Mouse (Mus musculus): ENCODE data around the gene Tmem106c. TPM values are rescaled to one million over a fixed set of nuclear protein-coding genes. Genes with fewer than 3 reads are reported as not detected.

The Tmem106c gene
- polyA plus RNA-seq, 1 experiment from 2014 or later: 54.3 TPM

DNA sequence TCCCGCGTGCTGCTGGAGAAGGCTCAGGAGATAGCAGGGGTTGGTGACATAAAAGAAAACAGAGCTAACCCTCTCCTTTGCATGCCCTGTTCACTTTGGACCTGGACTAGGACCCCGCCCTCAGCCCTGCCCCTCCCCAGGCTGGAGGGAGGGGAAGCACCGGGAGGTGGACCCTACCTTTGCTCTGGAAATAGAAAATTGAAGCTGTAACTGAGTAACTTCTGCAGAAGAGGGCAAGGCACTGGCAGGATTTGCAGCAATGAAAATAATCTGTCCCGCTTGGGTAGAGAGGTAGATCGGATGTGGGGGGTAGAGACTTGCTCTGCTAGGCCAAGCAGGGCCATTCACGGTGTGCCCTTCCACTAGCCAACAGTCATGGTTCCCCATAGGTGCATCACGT, 20.6 kb upstream of the Tmem106c start:
- Histone ChIP-seq H3K36me3 (ENCODE audit: inconsistent target) (no peaks in the 10 kb centered on the region), H3K79me2 (ENCODE audit: inconsistent target) (no peaks in the 10 kb centered on the region), H3K4me3 (ENCODE audit: inconsistent target) (no peak overlapping the region), H3K27ac (no peak overlapping the region)
- WGBS (ENCODE audit: missing documents): 91% methylated on average over 8 of the region's 8 CpGs

DNA sequence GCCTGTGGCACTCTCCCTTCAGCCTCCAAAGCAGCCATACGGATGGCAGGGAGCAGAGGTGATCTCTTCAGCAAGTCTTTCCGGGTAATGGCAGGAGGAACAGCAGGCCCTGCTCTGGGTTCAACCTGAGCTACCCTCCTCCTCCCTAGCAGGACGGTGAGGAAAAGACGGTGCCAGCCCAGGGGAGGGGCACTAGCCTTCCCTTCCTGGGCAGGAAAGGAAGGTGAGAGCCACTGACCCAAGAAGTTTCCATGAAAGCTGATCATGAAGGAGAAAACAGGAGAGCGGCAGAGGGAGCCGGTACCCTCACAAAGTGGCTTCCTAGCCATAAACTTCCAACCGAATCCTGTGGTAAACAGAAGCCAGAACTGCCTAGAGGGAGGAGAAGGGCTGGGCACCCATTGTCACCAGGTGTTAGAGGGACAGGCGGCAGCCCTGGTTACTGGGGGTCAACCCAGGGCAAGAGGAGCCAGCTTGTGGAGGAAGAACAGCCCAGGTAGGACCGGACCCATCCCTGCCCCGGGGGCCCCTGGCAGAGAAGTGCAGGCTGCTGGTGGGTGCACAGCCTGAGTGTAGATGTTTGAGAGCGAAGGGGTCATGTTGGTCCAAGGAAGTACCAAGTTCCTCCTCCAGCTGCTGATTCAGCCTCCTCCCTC, 19.0 kb upstream of the Tmem106c start:
- Histone ChIP-seq H3K4me3 (ENCODE audit: inconsistent target) (no peak overlapping the region), H3K27ac (no peak overlapping the region), H3K36me3 (ENCODE audit: inconsistent target) (no peaks in the 10 kb centered on the region), H3K79me2 (ENCODE audit: inconsistent target) (no peaks in the 10 kb centered on the region)
- 80% methylated on average over 11 of the region's 11 CpGs for WGBS (ENCODE audit: missing documents)

DNA sequence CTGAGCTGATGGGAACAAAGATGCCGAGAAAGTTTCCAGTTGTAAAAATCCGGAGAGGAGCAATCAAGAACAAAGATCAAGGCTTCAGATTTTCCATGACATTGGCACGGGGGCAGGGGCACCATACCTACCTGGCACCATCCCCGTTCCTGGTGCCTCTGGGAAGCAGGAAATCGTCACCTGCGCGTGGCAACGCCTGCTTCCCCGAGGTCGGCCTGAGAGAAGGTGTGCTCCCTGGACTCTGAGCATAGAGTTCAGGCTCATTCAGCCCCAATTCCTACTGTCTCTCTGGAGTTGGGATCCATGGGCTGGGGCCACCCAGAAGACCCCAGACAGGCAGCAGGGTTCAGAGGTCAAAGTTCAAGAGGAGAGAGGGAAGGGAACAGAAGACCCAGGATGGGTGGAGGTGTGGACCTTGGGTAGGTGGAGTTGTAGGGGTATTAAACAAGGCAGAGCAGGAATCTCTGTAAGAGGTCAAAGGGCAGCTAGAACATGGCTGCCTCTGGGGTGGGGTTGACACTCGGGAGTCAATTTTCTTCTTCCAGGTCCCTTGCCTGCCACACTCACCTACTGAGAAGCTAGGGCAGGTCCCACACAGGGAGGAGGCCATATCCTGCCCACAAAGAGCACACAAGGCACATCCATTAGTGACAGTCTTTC, 18.2 kb upstream of the Tmem106c start:
- H3K79me2 ChIP-seq (ENCODE audit: inconsistent target): no peaks in the 10 kb centered on the region
- 74% methylated on average over 11 of the region's 11 CpGs for WGBS (ENCODE audit: missing documents)
- H3K4me3 ChIP-seq (ENCODE audit: inconsistent target): no peak overlapping the region
- no peak overlapping the region for H3K27ac ChIP-seq
- H3K36me3 ChIP-seq (ENCODE audit: inconsistent target): no peaks in the 10 kb centered on the region

DNA sequence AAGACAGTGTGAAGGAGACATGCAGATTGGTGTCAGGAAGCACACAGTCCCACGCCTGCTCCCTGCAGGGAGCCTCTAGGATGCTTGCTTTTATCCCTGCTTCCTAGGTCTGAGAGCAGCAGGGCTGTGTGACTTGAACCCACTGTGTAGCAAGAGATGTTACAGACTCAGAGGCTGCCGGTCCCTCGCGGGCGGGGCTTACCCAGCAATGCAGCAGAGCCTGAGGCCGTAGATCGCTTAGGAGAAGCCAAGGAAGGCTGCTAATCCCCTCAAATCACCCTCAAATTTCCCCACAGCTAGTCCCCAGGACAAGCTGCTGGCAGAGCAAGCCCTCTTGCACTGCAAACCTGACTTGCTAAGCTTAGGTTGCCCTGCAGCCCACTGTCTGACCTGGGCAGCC, 15.3 kb upstream of the Tmem106c start:
- Histone ChIP-seq H3K27ac (no peak overlapping the region), H3K4me3 (ENCODE audit: inconsistent target) (no peak overlapping the region), H3K36me3 (ENCODE audit: inconsistent target) (no peaks in the 10 kb centered on the region), H3K79me2 (ENCODE audit: inconsistent target) (no peaks in the 10 kb centered on the region)
- WGBS (ENCODE audit: missing documents): 91% methylated on average over 7 of the region's 7 CpGs

DNA sequence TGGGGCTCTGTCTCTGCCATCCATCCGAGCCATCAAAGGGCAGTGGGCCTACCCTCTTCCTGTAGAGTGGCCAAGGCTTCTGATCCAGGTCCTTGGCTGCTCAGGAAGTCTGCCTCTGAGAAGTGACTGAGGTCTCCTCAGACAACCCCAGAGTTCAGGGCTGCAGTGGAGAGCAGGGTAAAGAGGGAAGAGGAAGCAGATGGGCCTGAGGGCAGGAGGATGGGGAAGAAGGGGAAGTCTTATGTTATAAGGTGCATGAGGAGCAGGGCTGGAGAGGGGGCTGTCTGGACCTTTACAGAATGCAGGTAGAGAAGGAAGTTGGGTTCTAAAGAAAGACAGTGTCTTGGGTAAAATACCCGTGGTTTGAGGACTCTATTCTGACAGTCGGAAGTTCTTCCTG, 14.3 kb upstream of the Tmem106c start:
- WGBS (ENCODE audit: missing documents): 2% methylated on average over 3 of the region's 3 CpGs
- no peaks in the 10 kb centered on the region for H3K36me3 ChIP-seq (ENCODE audit: inconsistent target)
- no peak overlapping the region for H3K4me3 ChIP-seq (ENCODE audit: inconsistent target)
- H3K27ac ChIP-seq: no peak overlapping the region
- no peaks in the 10 kb centered on the region for H3K79me2 ChIP-seq (ENCODE audit: inconsistent target)

DNA sequence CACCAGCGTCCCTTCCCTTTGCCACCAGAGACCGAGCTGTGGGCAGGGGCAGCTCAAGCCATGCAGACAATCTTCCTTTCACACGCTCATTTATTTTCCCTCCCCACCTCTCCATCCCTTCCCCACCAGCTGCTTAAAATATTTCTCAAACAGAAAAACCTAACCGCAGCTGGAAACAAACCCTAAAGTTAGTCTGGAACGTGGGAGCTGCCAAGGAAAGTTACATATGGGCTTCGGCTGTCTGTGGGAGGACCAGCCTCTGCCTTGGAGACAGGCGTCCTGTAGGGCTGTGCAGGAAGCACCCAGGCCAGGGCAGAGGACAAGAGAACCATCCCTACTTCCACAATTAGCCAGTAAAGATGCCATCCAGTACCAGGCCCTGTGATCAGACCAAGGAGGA, 13.8 kb upstream of the Tmem106c start:
- no peak overlapping the region for H3K4me3 ChIP-seq (ENCODE audit: inconsistent target)
- no peak overlapping the region for H3K27ac ChIP-seq
- no peaks in the 10 kb centered on the region for H3K36me3 ChIP-seq (ENCODE audit: inconsistent target)
- H3K79me2 ChIP-seq (ENCODE audit: inconsistent target): no peaks in the 10 kb centered on the region
- WGBS (ENCODE audit: missing documents): 59% methylated on average over 7 of the region's 7 CpGs

GRCm38 (mm10) chr15:97952137-97952888, 11.7 kb upstream of the Tmem106c start:
- Histone ChIP-seq H3K4me3 (ENCODE audit: inconsistent target) (no peak overlapping the region), H3K27ac (no peak overlapping the region), H3K79me2 (ENCODE audit: inconsistent target) (no peaks in the 10 kb centered on the region), H3K36me3 (ENCODE audit: inconsistent target) (no peaks in the 10 kb centered on the region)
- whole genome bisulfite sequencing (ENCODE audit: missing documents): 19% methylated on average over 16 of the region's 16 CpGs

GRCm38 (mm10) chr15:97952889-97953189, 11.2 kb upstream of the Tmem106c start:
- 76% methylated on average over 4 of the region's 4 CpGs for WGBS (ENCODE audit: missing documents)
- Histone ChIP-seq H3K4me3 (ENCODE audit: inconsistent target) (no peak overlapping the region), H3K79me2 (ENCODE audit: inconsistent target) (no peaks in the 10 kb centered on the region)

DNA sequence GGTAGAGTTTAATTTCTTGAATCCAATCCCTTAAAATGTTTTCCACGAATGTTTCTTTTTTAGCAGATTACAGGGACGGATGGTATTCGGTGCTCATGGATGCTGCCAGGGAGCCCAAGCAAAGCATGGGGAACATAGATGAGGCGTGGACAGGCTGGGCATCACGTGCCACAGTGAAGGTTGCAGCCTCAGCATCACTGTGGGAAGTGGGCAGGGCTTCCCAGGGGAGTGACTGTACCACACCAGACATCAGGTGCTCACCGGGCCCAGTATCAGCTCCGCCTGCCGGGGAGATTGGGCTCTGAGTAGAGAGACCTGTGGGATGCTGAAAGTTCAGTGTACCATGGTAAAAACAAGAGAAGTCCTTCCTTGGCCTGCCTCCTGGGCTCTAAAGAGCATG, 9.3 kb upstream of the Tmem106c start:
- Histone ChIP-seq H3K36me3 (ENCODE audit: inconsistent target) (no peaks in the 10 kb centered on the region), H3K4me3 (ENCODE audit: inconsistent target) (no peak overlapping the region), H3K27ac (no peak overlapping the region), H3K79me2 (ENCODE audit: inconsistent target) (no peaks in the 10 kb centered on the region)
- WGBS (ENCODE audit: missing documents): 86% methylated on average over 8 of the region's 8 CpGs

More at GRCm38 (mm10) chr15:97952889-97953189, 11.2 kb upstream of the Tmem106c start:
- H3K27ac ChIP-seq: no peak overlapping the region
- H3K36me3 ChIP-seq (ENCODE audit: inconsistent target): no peaks in the 10 kb centered on the region

- Histone ChIP-seq H3K27ac (no peak overlapping the region), H3K4me3 (ENCODE audit: inconsistent target) (no peak overlapping the region), H3K36me3 (ENCODE audit: inconsistent target) (no peaks in the 10 kb centered on the region), H3K79me2 (ENCODE audit: inconsistent target) (no peaks in the 10 kb centered on the region)
- 79% methylated on average over 1 of the region's 1 CpGs for WGBS (ENCODE audit: missing documents)
Observed at GRCm38 (mm10) chr15:97955286-97955685, 8.7 kb upstream of the Tmem106c start.

DNA sequence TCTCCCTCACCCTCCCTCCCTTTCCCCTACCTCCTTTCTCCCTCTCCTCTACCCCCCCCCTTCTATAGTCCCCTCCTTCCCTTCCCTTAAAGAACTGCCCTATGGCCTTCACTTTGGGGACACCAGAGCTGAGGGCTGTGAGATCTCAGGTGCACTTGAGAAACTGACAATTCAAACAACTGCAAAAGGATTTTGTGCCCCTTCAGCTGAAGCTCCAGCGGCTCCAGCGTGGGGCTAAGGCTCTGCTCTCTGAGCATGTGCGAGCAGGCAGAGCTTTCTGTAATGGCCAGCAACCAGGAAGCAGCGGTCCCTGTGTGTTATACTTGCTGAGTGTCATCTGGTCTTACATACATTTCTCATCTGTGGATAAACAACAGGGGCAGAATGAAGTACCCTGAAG, 8.3 kb upstream of the Tmem106c start:
- Histone ChIP-seq H3K27ac (no peak overlapping the region), H3K36me3 (ENCODE audit: inconsistent target) (no peaks in the 10 kb centered on the region), H3K4me3 (ENCODE audit: inconsistent target) (no peak overlapping the region), H3K79me2 (ENCODE audit: inconsistent target) (no peaks in the 10 kb centered on the region)
- WGBS (ENCODE audit: missing documents): 83% methylated on average over 4 of the region's 4 CpGs

DNA sequence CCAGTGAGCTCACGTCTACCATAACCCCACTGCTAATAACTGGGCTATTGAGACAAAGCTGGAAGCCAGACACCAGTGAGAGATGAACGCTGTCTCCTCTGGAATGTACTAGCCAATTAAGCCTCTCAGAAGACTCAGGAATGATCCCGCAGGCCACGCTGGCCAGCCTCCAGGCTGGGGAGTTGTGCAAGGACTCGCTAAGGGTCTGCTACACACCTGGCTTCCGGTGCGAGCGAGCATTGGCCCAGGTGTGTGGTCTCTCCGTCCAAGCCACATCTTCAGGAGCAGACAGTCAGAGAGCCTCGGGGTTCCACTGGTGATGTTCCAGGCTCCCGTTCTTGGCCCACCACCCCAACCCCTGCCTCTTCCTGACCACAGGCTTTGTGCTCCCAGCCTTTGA, 7.6 kb upstream of the Tmem106c start:
- no peak overlapping the region for H3K27ac ChIP-seq
- H3K36me3 ChIP-seq (ENCODE audit: inconsistent target): no peaks in the 10 kb centered on the region
- no peaks in the 10 kb centered on the region for H3K79me2 ChIP-seq (ENCODE audit: inconsistent target)
- 88% methylated on average over 11 of the region's 11 CpGs for WGBS (ENCODE audit: missing documents)
- H3K4me3 ChIP-seq (ENCODE audit: inconsistent target): no peak overlapping the region

DNA sequence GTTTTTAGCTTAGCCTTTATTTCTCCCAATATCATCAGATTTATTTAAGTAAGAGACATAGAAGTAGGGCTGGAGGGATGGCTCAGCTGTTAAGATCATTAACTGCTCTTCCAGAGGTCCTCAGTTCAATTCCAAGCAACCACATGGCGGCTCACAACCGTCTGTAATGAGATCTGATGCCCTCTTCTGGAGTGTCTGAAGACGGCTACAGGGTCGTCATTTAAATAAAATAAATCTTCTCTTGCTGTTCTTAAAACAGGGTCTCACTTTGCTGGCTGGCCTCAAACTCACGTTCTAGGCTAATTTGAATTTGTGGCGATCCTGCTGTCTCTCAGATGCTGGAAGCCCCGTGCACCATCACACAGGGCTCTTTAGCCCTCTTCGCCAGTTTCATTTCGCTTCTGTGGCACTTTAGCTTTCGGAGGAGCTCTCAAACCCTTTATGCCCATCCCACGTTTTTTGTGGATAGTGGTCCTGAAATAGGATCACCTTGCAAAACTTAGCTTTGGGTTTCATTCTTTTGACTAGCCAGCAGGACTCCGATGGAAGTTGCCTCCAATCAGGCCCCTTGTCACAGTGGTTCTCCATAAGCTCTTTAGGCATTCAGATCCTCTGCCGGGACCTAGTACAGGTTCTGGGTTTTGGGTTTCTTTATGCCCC, 541 bp upstream of the Tmem106c start:
- WGBS (ENCODE audit: missing documents): 5% methylated on average over 13 of the region's 13 CpGs
- no peaks in the 10 kb centered on the region for H3K36me3 ChIP-seq (ENCODE audit: inconsistent target)
- peak overlapping the region; percentile 82 for H3K4me3 ChIP-seq (ENCODE audit: inconsistent target)
- peak overlapping the region; percentile 34 for H3K27ac ChIP-seq
- no peaks in the 10 kb centered on the region for H3K79me2 ChIP-seq (ENCODE audit: inconsistent target)

DNA sequence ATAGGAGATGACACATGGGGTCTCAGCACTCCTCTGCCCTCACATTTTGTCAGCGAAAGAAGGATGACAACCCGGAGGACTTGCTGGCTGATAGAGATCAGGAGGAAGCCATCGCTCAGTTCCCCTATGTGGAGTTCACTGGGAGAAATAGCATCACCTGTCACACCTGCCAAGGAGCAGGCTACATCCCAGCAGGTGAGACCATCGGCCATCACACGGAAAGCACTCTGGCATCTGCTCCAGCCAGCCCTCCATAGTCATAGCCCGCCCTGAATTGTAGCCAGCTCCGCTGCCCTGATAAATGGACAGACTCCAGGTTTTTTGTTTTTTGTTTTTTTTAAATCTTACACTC, 812 bp downstream of the Tmem106c start:
- H3K79me2 ChIP-seq (ENCODE audit: inconsistent target): no peaks in the 10 kb centered on the region
- peak overlapping the region; percentile 36; the same call in 1 of the 2 replicates for H3K27ac ChIP-seq
- H3K4me3 ChIP-seq (ENCODE audit: inconsistent target): peak overlapping the region; percentile 61
- WGBS (ENCODE audit: missing documents): 49% methylated on average over 7 of the region's 7 CpGs
- 0 out of 2 replicates have a peak, but pooled peaks cover 8% of the 10 kb centered on the region for H3K36me3 ChIP-seq (ENCODE audit: inconsistent target)
